Mouse (Mus musculus) neural tube, embryonic 15.5 days (tissue): ENCODE results near the gene Pnmal1. TPM values are rescaled to one million over a fixed set of nuclear protein-coding genes. Genes with fewer than 3 reads are reported as not detected.

Source experiments
- ATAC-seq: fragments of 200-750 bp; cut with Nextera tagmentation; 2 replicates; pipeline ENCODE4 v1.8.0; 2017; ENCODE audit warnings: mild to moderate bottlenecking, moderate TSS enrichment, moderate library complexity; ENCODE audit not compliant: low FRiP score
- H3K27ac ChIP-seq: fragments of 300-500 bp; sonication (generic); replicated peaks from 2 replicates; pipeline ENCODE4 v1.5.1; 2015; ENCODE audit warnings: mild to moderate bottlenecking, inconsistent platforms
- H3K27me3 ChIP-seq: fragments of 300-500 bp; sonication (generic); replicated peaks from 2 replicates; pipeline ENCODE4 v1.6.1; 2015; ENCODE audit warnings: inconsistent platforms
- H3K36me3 ChIP-seq: fragments of 300-500 bp; sonication (generic); 2 replicates; pipeline ENCODE4 v1.6.1; 2015; ENCODE audit warnings: inconsistent platforms
- H3K4me1 ChIP-seq: fragments of 300-500 bp; sonication (generic); 2 replicates; pipeline ENCODE4 v1.6.1; 2015; ENCODE audit warnings: inconsistent platforms
- H3K4me2 ChIP-seq: fragments of 300-500 bp; sonication (generic); 2 replicates; pipeline ENCODE4 v1.6.1; 2015; ENCODE audit warnings: inconsistent platforms, mild to moderate bottlenecking, moderate library complexity
- H3K4me3 ChIP-seq: fragments of 300-500 bp; sonication (generic); replicated peaks from 2 replicates; pipeline ENCODE4 v1.5.1; 2015; ENCODE audit warnings: mild to moderate bottlenecking, inconsistent platforms
- H3K9ac ChIP-seq: fragments of 300-500 bp; sonication (generic); replicated peaks from 2 replicates; pipeline ENCODE4 v1.6.1; 2015; ENCODE audit warnings: mild to moderate bottlenecking, inconsistent platforms
- H3K9me3 ChIP-seq: fragments of 300-500 bp; sonication (generic); replicated peaks from 2 replicates; pipeline ENCODE4 v1.6.1; 2016; ENCODE audit warnings: inconsistent platforms
- WGBS: fragments of 180-500 bp; shearing (Covaris S2); methylation state at CpG from one replicate; pipeline ENCODE4 v1.1.7; 2015; ENCODE audit warnings: mixed read lengths; 5-methylcytosine and 5-hydroxymethylcytosine counted together
- polyA plus RNA-seq: library from polyadenylated mRNA; unstranded; fragments of >200 nt; fragmentation: Nextera tagmentation; extraction: Ambion mirVana; gene quantifications from 2 replicates; pipeline ENCODE4 v1.2.1, GENCODE M21; 2015

Pnmal1 gene
- polyA plus RNA-seq, 1 experiment from 2014 or later: 52.0 TPM

- Histone ChIP-seq H3K4me1 (no peaks in the 10 kb centered on the region), H3K4me2 (no peak overlapping the region), H3K9me3 (no peaks in the 10 kb centered on the region), H3K36me3 (peaks cover 99% of the 10 kb centered on the region), H3K9ac (no peak overlapping the region), H3K4me3 (no peak overlapping the region), H3K27ac (no peak overlapping the region), H3K27me3 (no peaks in the 10 kb centered on the region)
- 92% methylated on average over 16 of the region's 16 CpGs for WGBS
- no peak for ATAC-seq
Observed at GRCm38 (mm10) chr7:17009326-17010009, 50.0 kb downstream of the Pnmal1 start.

GRCm38 (mm10) chr7:17010010-17010347 lies 50.5 kb downstream of the Pnmal1 start:
- H3K27ac ChIP-seq: no peak overlapping the region
- H3K9ac ChIP-seq: no peak overlapping the region
- H3K27me3 ChIP-seq: no peaks in the 10 kb centered on the region
- H3K4me1 ChIP-seq: no peaks in the 10 kb centered on the region
- no peak overlapping the region for H3K4me3 ChIP-seq
- WGBS: 95% methylated on average over 5 of the region's 5 CpGs
- no peak overlapping the region for H3K4me2 ChIP-seq
- no peak for ATAC-seq
- peaks cover 99% of the 10 kb centered on the region for H3K36me3 ChIP-seq
- H3K9me3 ChIP-seq: no peaks in the 10 kb centered on the region

- no peak for ATAC-seq
- H3K27me3 ChIP-seq: no peaks in the 10 kb centered on the region
- no peak overlapping the region for H3K4me2 ChIP-seq
- 96% methylated on average over 7 of the region's 7 CpGs for WGBS
- H3K9me3 ChIP-seq: no peaks in the 10 kb centered on the region
- no peak overlapping the region for H3K9ac ChIP-seq
- H3K4me1 ChIP-seq: peaks cover 4% of the 10 kb centered on the region; the same call in 1 of the 2 replicates
- H3K4me3 ChIP-seq: no peak overlapping the region
- peaks cover 94% of the 10 kb centered on the region for H3K36me3 ChIP-seq
- no peak overlapping the region for H3K27ac ChIP-seq
Observed at GRCm38 (mm10) chr7:17011909-17012590, 52.6 kb downstream of the Pnmal1 start.

Other genes starting within 250 kb of the Pnmal1 start
- gene Ceacam9, start 237.8 kb upstream of the Pnmal1 start, polyA plus RNA-seq: 0.17 and 0.50 TPM in 2 replicates
- gene Ap2s1, start 221.3 kb upstream of the Pnmal1 start, polyA plus RNA-seq: 412 and 431 TPM in 2 replicates
- 8.7 and 20.5 TPM in 2 replicates for gene Slc1a5, start 178.3 kb upstream of the Pnmal1 start, polyA plus RNA-seq
- 139 and 156 TPM in 2 replicates for gene Strn4, start 143.8 kb upstream of the Pnmal1 start, polyA plus RNA-seq
- gene Fkrp, start 142.9 kb upstream of the Pnmal1 start, polyA plus RNA-seq: 48.4 and 50.4 TPM in 2 replicates
- 5.0 and 8.4 TPM in 2 replicates for gene Prkd2, start 116.8 kb upstream of the Pnmal1 start, polyA plus RNA-seq
- 3.7 and 4.8 TPM in 2 replicates for gene Dact3, start 84.4 kb upstream of the Pnmal1 start, polyA plus RNA-seq
- 4.0 and 4.1 TPM in 2 replicates for gene Gng8, start 67.9 kb upstream of the Pnmal1 start, polyA plus RNA-seq
- 1.1 and 1.3 TPM in 2 replicates for gene Ptgir, start 53.2 kb upstream of the Pnmal1 start, polyA plus RNA-seq
- gene Calm3, start 35.6 kb upstream of the Pnmal1 start, polyA plus RNA-seq: 336 and 404 TPM in 2 replicates
- 117 and 137 TPM in 2 replicates for gene Pnmal2, start 15.0 kb upstream of the Pnmal1 start, polyA plus RNA-seq
- 5.7 and 6.4 TPM in 2 replicates for gene Gm42372, start 23.4 kb downstream of the Pnmal1 start, polyA plus RNA-seq
- 7.7 and 13.9 TPM in 2 replicates for gene Ccdc8, start 33.0 kb downstream of the Pnmal1 start, polyA plus RNA-seq
- 128 TPM in 2 replicates for gene Ppp5c, start 68.2 kb downstream of the Pnmal1 start, polyA plus RNA-seq
- gene Hif3a, start 102.7 kb downstream of the Pnmal1 start, polyA plus RNA-seq: 5.3 and 11.7 TPM in 2 replicates
- gene Psg16, start 114.4 kb downstream of the Pnmal1 start, polyA plus RNA-seq: 2.7 and 2.9 TPM in 2 replicates
- not detected in 2 replicates for gene Ceacam3, start 190.6 kb downstream of the Pnmal1 start, polyA plus RNA-seq
- gene Psg29, start 243.8 kb downstream of the Pnmal1 start, polyA plus RNA-seq: not detected in 2 replicates